Mouse (Mus musculus) left cerebral cortex, adult 18-20 months (tissue): ENCODE measurements at regions not wholly inside any gene's neighbourhood (a gene's known extent, or its start where the extent isn't known, plus 50 kb on each side); places are given as distances from the start of the nearest gene placed in this dataset.

Experiments
- DNase-seq, 2 experiments: peaks; one replicate each; pipeline ENCODE4 v3.0.0; 2021 to 2022; ENCODE audit warnings: low spot score in 2 of 2, mixed read lengths in 1 of 2

DNA sequence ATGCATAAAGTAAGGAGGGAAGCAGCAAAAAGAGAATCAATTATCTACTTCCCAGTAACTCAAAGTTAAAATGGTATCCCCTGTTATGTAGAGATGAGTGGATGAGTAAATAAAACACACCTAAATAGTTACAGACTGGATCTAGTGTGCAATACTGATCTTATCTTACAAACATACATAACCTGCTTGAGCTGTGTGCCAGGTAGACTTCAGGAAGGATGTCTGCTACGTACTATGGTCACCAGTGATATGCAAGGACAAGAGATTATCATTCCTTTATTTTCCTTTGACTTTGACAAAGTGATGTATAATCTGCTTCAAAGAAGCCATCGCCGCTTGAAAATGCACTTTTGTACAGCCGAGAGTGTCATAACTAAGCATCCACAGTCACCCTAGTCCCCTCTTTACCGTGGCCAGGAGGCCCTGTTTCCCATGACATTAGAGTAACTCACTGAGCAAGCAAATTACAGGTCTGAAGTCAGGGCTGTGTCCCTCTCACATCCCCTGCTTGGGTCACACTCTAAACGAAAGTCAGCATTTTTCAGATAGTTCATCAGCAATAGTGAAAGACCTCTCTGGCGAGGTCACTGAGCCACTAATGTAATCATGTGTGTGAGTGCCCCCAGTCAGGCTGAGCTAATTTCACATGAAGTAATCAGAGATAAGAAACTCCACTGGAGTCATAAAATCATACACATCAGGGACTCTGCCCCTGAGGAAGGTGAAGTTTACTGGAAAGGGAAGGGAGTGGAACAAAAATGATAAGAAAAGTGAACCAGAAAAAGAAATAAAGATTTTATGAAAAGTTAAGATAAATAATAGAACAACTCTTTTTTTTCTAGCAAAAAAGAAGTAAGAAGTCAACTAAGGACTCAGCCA, 929.8 kb upstream of the Gm7489 start:
- DNase-seq = no peak

GRCm38 (mm10) chr15:52959711-52960110, 925.0 kb upstream of the Gm7489 start:
- no peak for DNase-seq

DNA sequence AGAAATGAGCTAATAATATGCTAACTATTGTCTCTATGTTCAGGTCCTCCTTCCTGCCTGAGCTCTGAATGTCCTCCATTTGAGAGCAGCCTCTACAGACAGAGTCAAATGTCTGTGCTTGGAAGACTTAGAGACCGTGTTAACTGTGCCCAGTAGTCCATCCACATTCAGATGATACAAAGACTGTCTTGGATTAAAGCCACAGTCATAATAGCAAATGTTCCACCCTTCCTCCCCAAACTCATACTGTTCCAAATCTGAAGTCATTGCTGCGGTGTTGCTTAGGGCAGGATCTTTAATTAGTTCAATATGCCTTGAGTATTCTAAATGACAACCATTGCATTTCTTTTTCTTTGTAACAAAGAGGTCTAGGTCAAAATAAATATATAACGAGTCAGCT, 923.2 kb upstream of the Gm7489 start:
- no peak for DNase-seq

DNA sequence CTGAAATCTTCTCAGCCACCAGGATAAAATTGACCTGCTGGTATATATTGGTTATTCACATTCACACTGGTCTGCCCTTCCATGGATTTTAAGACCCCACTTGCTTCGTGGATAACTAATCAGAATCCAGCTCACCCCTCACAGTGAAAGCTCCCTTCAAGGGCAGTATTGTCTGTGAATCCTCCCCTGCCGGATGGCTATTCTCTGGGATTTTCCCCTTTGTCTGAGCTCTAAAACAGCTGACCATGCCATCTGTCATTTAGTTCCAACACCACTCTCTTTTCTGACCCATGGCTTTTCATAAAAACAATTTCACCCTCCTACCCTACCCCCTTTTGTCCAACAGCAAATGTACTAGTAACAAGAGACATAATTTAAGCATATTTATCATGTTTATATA, 920.8 kb upstream of the Gm7489 start:
- DNase-seq = no peak

DNA sequence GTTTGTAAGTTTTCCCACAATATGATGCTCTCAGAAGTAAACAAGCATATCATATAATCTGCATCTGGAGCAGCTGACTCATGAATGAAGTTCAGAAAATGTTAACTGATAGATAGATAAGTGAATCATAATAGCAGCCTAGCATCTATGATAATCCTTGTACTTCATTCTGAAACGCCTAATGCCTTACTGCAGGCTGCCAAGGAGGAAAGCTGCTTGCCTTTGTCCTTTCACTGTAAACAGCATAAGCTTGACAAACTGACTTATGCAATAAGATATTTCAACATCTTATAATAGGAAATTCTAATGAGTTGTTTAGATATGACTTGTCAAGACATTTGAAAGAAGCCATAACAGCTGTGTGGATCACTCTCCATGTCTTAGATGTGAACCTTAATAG, 920.3 kb upstream of the Gm7489 start:
- no peak for DNase-seq

GRCm38 (mm10) chr15:52967801-52968235, 916.9 kb upstream of the Gm7489 start:
- DNase-seq = no peak

DNA sequence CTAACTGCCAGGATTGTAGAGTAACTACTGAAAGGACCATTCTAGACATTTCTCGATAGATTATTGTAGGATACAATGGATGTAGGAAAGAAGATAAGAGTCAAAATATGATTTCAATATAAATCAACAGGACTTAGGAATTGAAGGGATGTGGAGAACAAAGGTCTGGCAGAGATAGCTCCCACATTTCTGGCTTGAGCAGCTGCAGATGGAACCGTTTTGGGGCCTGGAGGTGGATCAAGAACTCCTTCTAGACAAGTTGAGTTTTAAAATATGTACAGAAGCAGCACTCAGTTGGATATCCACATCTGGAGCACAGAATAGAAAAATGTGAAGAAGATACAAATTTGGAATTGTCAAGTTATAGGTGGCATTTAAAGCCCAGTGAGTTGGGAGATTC, 901.9 kb upstream of the Gm7489 start:
- no peak for DNase-seq

- no peak for DNase-seq
Measured at GRCm38 (mm10) chr15:52990580-52990979, 894.1 kb upstream of the Gm7489 start.

DNA sequence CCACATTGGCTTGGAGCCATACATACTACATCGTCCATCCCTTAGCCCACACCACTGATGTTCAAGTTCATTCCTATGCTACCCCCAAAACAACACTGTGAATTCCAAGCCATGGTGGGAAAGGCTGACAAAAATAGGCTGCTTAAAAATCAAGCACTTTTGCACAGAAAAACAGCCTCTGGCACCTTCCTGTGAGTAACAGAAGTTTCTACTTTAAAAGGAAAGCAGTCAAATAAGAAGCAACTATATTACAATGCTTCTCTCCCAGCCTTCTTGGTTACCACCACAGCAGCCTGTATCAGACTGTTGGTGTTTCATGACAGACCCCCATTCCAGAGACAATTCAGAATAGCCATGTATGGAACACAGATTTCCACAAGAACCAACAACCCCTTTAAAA, 890.4 kb upstream of the Gm7489 start:
- DNase-seq = no peak

GRCm38 (mm10) chr15:52999200-52999599, 885.5 kb upstream of the Gm7489 start:
- DNase-seq = no peak

DNA sequence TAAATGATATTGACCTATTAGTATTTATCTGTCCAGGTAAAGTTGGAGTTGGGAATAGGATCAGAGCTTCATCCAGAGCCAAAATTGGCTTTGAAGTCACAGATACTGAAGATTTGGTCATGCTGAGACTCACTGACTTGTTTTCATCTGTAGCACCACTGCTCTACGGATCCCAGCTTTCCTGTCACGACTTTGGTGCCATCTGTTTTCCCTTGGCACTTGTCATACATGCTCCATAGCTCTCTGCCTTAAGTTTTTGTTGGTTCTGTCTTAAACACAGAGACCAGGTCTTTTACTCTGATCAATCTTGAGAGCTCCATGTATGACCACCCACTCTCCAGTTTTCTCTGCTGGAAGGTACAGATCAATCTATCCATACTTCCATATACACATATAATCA, 884.9 kb upstream of the Gm7489 start:
- peak; percentile 54 to 56 for DNase-seq

DNA sequence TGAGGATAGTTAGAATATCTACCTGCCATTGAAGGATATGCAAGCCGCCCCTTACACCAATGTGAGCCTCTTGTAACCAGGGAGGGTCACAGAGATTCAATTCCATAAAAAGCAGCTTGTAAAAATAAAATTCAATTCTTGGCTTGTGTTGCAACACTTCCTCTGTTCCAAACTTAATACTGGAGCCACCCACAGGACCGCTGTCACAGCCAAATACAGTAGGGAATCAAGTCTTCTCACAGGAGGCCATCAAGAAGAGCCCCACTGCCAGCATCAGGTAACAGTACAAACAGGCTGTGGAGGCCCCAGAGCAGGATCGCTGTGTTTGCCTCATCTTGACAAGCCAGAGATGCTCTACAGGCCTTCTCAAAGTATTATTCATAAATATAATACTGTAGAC, 883.3 kb upstream of the Gm7489 start:
- DNase-seq = peak; percentile 31 to 60

DNA sequence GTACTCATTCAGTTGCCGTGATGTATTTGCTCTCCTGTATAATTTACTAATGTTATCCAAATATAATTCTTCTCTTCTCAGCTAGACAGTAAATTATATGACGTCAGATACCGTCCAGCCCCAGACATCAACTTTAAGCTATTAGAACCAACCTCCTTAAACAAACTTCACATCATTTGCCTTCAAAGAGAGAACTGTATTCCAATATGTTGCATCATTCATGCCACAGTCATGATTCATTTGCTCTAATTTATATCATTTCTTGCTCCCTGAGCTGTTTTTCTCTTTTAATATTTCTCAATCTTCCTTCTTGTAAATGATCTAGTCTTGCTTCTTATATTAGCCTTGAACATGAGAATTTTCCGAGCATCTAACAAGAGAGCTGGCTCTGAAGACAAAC, 882.7 kb upstream of the Gm7489 start:
- DNase-seq = no peak

GRCm38 (mm10) chr15:53004078-53004477, 880.6 kb upstream of the Gm7489 start:
- DNase-seq = no peak

GRCm38 (mm10) chr15:53006844-53007243, 877.9 kb upstream of the Gm7489 start:
- DNase-seq = no peak

GRCm38 (mm10) chr15:53009337-53009736, 875.4 kb upstream of the Gm7489 start:
- no peak for DNase-seq
